Mouse (Mus musculus) lung, embryonic 16.5 days (tissue): ENCODE measurements around the gene Aes. TPM values are rescaled to one million over a fixed set of nuclear protein-coding genes. Genes with fewer than 3 reads are reported as not detected.

ENCODE experiments used
- ATAC-seq: fragments of 200-750 bp; cut with Nextera tagmentation; 2 replicates; pipeline ENCODE4 v1.8.0; 2017; ENCODE audit warnings: low read depth, mild to moderate bottlenecking, moderate library complexity
- H3K27ac ChIP-seq: fragments of 300-500 bp; sonication (generic); 2 replicates; pipeline ENCODE4 v1.5.1; 2014; ENCODE audit warnings: mild to moderate bottlenecking, control low read depth, low read length
- H3K27me3 ChIP-seq: fragments of 300-500 bp; sonication (generic); 2 replicates; pipeline ENCODE4 v1.6.1; 2014; ENCODE audit warnings: low read depth, low read length, mixed read lengths; ENCODE audit not compliant: control insufficient read depth, insufficient read depth
- H3K36me3 ChIP-seq: fragments of 300-500 bp; sonication (generic); 2 replicates; pipeline ENCODE4 v1.6.1; 2014; ENCODE audit warnings: low read length; ENCODE audit not compliant: control insufficient read depth, insufficient read depth
- H3K4me1 ChIP-seq: fragments of 300-500 bp; sonication (generic); replicated peaks from 2 replicates; pipeline ENCODE4 v1.6.1; 2014; ENCODE audit warnings: low read length, mixed read lengths; ENCODE audit not compliant: control insufficient read depth, insufficient read depth
- H3K4me2 ChIP-seq: fragments of 300-500 bp; sonication (generic); 2 replicates; pipeline ENCODE4 v1.6.1; 2014; ENCODE audit warnings: low read depth, low read length, control low read depth
- H3K4me3 ChIP-seq: fragments of 300-500 bp; sonication (generic); 2 replicates; pipeline ENCODE4 v1.5.1; 2014; ENCODE audit warnings: mild to moderate bottlenecking, low read length, control low read depth
- H3K9ac ChIP-seq: fragments of 300-500 bp; sonication (generic); 2 replicates; pipeline ENCODE4 v1.6.1; 2014; ENCODE audit warnings: low read length, control low read depth
- H3K9me3 ChIP-seq: fragments of 300-500 bp; sonication (generic); 2 replicates; pipeline ENCODE4 v1.6.1; 2016; ENCODE audit warnings: low read length; ENCODE audit not compliant: control insufficient read depth
- WGBS: fragments of 180-500 bp; shearing (Covaris S2); extraction: QIAGEN DNeasy Blood & Tissue Kit; methylation state at CpG from one replicate; pipeline ENCODE4 v1.1.7; 2014; 5-methylcytosine and 5-hydroxymethylcytosine counted together
- polyA plus RNA-seq: library from polyadenylated mRNA; unstranded; fragments of >200 nt; fragmentation: Nextera tagmentation; extraction: Ambion mirVana; gene quantifications from 2 replicates; pipeline ENCODE4 v1.2.1, GENCODE M21; 2015

The Aes gene
- polyA plus RNA-seq, 1 experiment from 2014 or later: 416 TPM

GRCm38 (mm10) chr10:81598871-81599270 is 39.6 kb downstream of the Aes start:
- Histone ChIP-seq H3K4me2 (no peak overlapping the region), H3K9ac (no peak overlapping the region), H3K4me3 (no peak overlapping the region), H3K36me3 (no peaks in the 10 kb centered on the region), H3K27me3 (peaks cover 3% of the 10 kb centered on the region; the same call in 1 of the 2 replicates), H3K4me1 (peaks cover 56% of the 10 kb centered on the region), H3K9me3 (no peaks in the 10 kb centered on the region), H3K27ac (no peak overlapping the region)
- WGBS: 47% methylated on average over 6 of the region's 6 CpGs
- ATAC-seq: no peak

- Histone ChIP-seq H3K36me3 (no peaks in the 10 kb centered on the region), H3K9ac (no peak overlapping the region), H3K4me3 (no peak overlapping the region), H3K9me3 (no peaks in the 10 kb centered on the region), H3K4me1 (peaks cover 56% of the 10 kb centered on the region), H3K27ac (no peak overlapping the region; the same call in 1 of the 2 replicates), H3K27me3 (peaks cover 3% of the 10 kb centered on the region; the same call in 1 of the 2 replicates), H3K4me2 (no peak overlapping the region)
- WGBS: 62% methylated on average over 4 of the region's 5 CpGs
- no peak for ATAC-seq
Measured at GRCm38 (mm10) chr10:81599630-81600029, 40.3 kb downstream of the Aes start.

GRCm38 (mm10) chr10:81600096-81600495 is 40.8 kb downstream of the Aes start:
- no peak overlapping the region for H3K9ac ChIP-seq
- H3K9me3 ChIP-seq: no peaks in the 10 kb centered on the region
- H3K36me3 ChIP-seq: no peaks in the 10 kb centered on the region
- H3K4me1 ChIP-seq: peaks cover 56% of the 10 kb centered on the region
- WGBS: 54% methylated on average over 10 of the region's 10 CpGs
- H3K27ac ChIP-seq: peak overlapping the region; percentile 63
- H3K4me2 ChIP-seq: no peak overlapping the region
- peaks cover 3% of the 10 kb centered on the region; the same call in 1 of the 2 replicates for H3K27me3 ChIP-seq
- H3K4me3 ChIP-seq: no peak overlapping the region
- no peak for ATAC-seq

- Histone ChIP-seq H3K9me3 (no peaks in the 10 kb centered on the region), H3K27me3 (no peaks in the 10 kb centered on the region), H3K36me3 (no peaks in the 10 kb centered on the region), H3K27ac (peak within 1 kb of the TSS; percentile 63), H3K4me1 (peaks cover 51% of the 10 kb centered on the region), H3K9ac (peak within 1 kb of the TSS; percentile 41), H3K4me2 (peak within 1 kb of the TSS; percentile 60), H3K4me3 (peak within 1 kb of the TSS; percentile 30)
- under 1% methylated on average over 28 of the region's 28 CpGs for WGBS
- peak; percentile 85 for ATAC-seq
Measured at GRCm38 (mm10) chr10:81600738-81601203, 41.5 kb downstream of the Aes start, which contains the start of gene Tle6. Gene Tle6 (minus strand): TSS chr10:81601073.

- no peaks in the 10 kb centered on the region for H3K9me3 ChIP-seq
- peak overlapping the region; percentile 48 for H3K27ac ChIP-seq
- H3K4me1 ChIP-seq: peaks cover 44% of the 10 kb centered on the region
- 22% methylated on average over 7 of the region's 7 CpGs for WGBS
- no peaks in the 10 kb centered on the region for H3K27me3 ChIP-seq
- H3K4me3 ChIP-seq: 0 out of 2 replicates have a peak overlapping the region, but pooled peaks have one; percentile 16
- peak overlapping the region; percentile 60 for H3K4me2 ChIP-seq
- no peak for ATAC-seq
- no peaks in the 10 kb centered on the region for H3K36me3 ChIP-seq
- H3K9ac ChIP-seq: peak overlapping the region; percentile 41
Measured at GRCm38 (mm10) chr10:81601396-81601905, 42.2 kb downstream of the Aes start.

GRCm38 (mm10) chr10:81602741-81603151 is 43.5 kb downstream of the Aes start:
- no peaks in the 10 kb centered on the region for H3K9me3 ChIP-seq
- ATAC-seq: no peak
- H3K27ac ChIP-seq: 0 out of 2 replicates have a peak overlapping the region, but pooled peaks have one; percentile 10
- no peak overlapping the region for H3K4me2 ChIP-seq
- H3K4me3 ChIP-seq: no peak overlapping the region
- no peak overlapping the region for H3K9ac ChIP-seq
- peaks cover 35% of the 10 kb centered on the region for H3K4me1 ChIP-seq
- H3K36me3 ChIP-seq: no peaks in the 10 kb centered on the region
- WGBS: 11% methylated on average over 4 of the region's 4 CpGs
- no peaks in the 10 kb centered on the region for H3K27me3 ChIP-seq

GRCm38 (mm10) chr10:81604019-81604967 is 45.0 kb downstream of the Aes start:
- peak overlapping the region; percentile 56 for H3K9ac ChIP-seq
- no peak overlapping the region for H3K27ac ChIP-seq
- no peaks in the 10 kb centered on the region for H3K36me3 ChIP-seq
- H3K4me1 ChIP-seq: peaks cover 31% of the 10 kb centered on the region
- H3K4me2 ChIP-seq: peak overlapping the region; percentile 35
- H3K4me3 ChIP-seq: peak overlapping the region; percentile 0; the same call in 1 of the 2 replicates
- no peaks in the 10 kb centered on the region for H3K9me3 ChIP-seq
- H3K27me3 ChIP-seq: no peaks in the 10 kb centered on the region
- ATAC-seq: 0 out of 2 replicates have a peak, but pooled peaks have one; percentile 0
- 78% methylated on average over 12 of the region's 12 CpGs for WGBS

GRCm38 (mm10) chr10:81604968-81605665 is 45.8 kb downstream of the Aes start:
- H3K4me2 ChIP-seq: peak overlapping the region; percentile 67
- peaks cover 24% of the 10 kb centered on the region for H3K4me1 ChIP-seq
- H3K9me3 ChIP-seq: no peaks in the 10 kb centered on the region
- no peaks in the 10 kb centered on the region for H3K27me3 ChIP-seq
- H3K4me3 ChIP-seq: peak overlapping the region; percentile 53
- peak; percentile 50 for ATAC-seq
- peak overlapping the region; percentile 91 for H3K27ac ChIP-seq
- no peaks in the 10 kb centered on the region for H3K36me3 ChIP-seq
- peak overlapping the region; percentile 66 for H3K9ac ChIP-seq
- WGBS: 18% methylated on average over 29 of the region's 29 CpGs
